Mouse (Mus musculus): ENCODE results near the gene Vav3. TPM values are rescaled to one million over a fixed set of nuclear protein-coding genes. Genes with fewer than 3 reads are reported as not detected.

Vav3 gene
- polyA plus RNA-seq, 1 experiment = 2.2 TPM

DNA sequence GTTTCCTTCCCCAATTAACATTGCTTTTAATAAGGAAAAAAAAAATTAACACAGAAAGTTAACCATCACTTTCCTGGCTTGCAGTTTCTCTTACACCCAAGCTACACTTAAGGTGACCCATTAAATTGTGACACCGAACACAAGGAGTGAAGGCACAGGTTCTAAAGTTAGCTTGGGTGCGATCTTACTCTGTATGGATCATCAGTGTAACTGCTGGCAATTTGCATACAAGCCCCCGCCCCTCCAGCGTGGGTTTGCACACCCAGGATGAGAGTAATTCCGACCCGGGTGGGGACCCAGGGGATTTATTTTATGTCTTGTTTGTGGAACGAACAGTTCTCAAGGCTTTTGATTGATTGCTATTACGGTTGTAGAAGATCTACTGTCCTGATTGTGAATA is 186.2 kb downstream of the Vav3 start:
- TF ChIP-seq MYOG (IDR thresholded peaks at IDR 0.05; ENCODE audit: control insufficient read depth, extremely low read depth, insufficient read length) (no peak), USF1 (IDR thresholded peaks at IDR 0.05; ENCODE audit: low read depth) (no peak), CTCF (IDR thresholded peaks at IDR 0.05; ENCODE audit: control insufficient read depth, insufficient read depth, insufficient read length) (no peak), MYOD1 (IDR thresholded peaks at IDR 0.05; ENCODE audit: control insufficient read depth, insufficient read length, low read depth) (no peak), FOSL1 (IDR thresholded peaks at IDR 0.05; ENCODE audit: insufficient read depth, low read length, poor library complexity, severe bottlenecking) (no peak), MAX (IDR thresholded peaks at IDR 0.05) (no peak), CEBPB (IDR thresholded peaks at IDR 0.05; ENCODE audit: low read depth) (no peak)
- no peaks in the 10 kb centered on the region for H3K79me3 ChIP-seq (ENCODE audit: low read depth)
- no peak overlapping the region for H3K4me3 ChIP-seq (ENCODE audit: insufficient read depth, poor library complexity, severe bottlenecking)
- H3K36me3 ChIP-seq (ENCODE audit: control insufficient read depth, insufficient read depth) = no peaks in the 10 kb centered on the region
- no peak overlapping the region for H3ac ChIP-seq (ENCODE audit: control insufficient read depth, insufficient read length, low read depth)
- no peaks in the 10 kb centered on the region for H3K79me2 ChIP-seq (ENCODE audit: control insufficient read depth, insufficient read depth)
- H3K27me3 ChIP-seq (ENCODE audit: control insufficient read depth, insufficient read depth, insufficient read length) = no peaks in the 10 kb centered on the region

DNA sequence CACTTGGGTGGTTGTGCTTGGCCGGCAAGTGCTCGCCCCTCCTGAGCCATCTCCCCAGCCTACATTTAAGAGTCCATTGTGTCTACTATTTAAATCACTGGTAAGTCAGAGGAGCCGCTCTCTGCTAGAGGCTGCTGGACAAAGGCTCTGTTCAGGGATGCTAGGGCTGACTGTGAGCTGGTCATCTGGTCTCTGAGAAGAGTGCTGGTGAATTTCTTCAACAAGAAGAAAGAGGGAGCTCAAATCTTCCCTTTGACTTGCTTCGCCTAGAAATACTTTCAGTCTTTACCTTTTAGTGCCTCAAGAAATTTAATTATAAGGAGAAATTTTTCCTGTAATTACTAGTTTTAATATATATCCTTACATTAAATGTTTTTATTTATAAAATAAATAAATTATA is 188.2 kb downstream of the Vav3 start:
- no peak for TF ChIP-seq MAX (IDR thresholded peaks at IDR 0.05)
- no peak for TF ChIP-seq USF1 (IDR thresholded peaks at IDR 0.05; ENCODE audit: low read depth)
- TF ChIP-seq CTCF (IDR thresholded peaks at IDR 0.05; ENCODE audit: control insufficient read depth, insufficient read depth, insufficient read length) = no peak
- TF ChIP-seq CEBPB (IDR thresholded peaks at IDR 0.05; ENCODE audit: low read depth) = no peak
- TF ChIP-seq MYOG (IDR thresholded peaks at IDR 0.05; ENCODE audit: control insufficient read depth, extremely low read depth, insufficient read length) = no peak
- TF ChIP-seq FOSL1 (IDR thresholded peaks at IDR 0.05; ENCODE audit: insufficient read depth, low read length, poor library complexity, severe bottlenecking) = no peak
- TF ChIP-seq MYOD1 (IDR thresholded peaks at IDR 0.05; ENCODE audit: control insufficient read depth, insufficient read length, low read depth) = no peak
- no peaks in the 10 kb centered on the region for H3K79me3 ChIP-seq (ENCODE audit: low read depth)
- H3K27me3 ChIP-seq (ENCODE audit: control insufficient read depth, insufficient read depth, insufficient read length) = no peaks in the 10 kb centered on the region
- H3K79me2 ChIP-seq (ENCODE audit: control insufficient read depth, insufficient read depth) = no peaks in the 10 kb centered on the region
- H3K4me3 ChIP-seq (ENCODE audit: insufficient read depth, poor library complexity, severe bottlenecking) = no peak overlapping the region
- no peaks in the 10 kb centered on the region for H3K36me3 ChIP-seq (ENCODE audit: control insufficient read depth, insufficient read depth)
- H3ac ChIP-seq (ENCODE audit: control insufficient read depth, insufficient read length, low read depth) = no peak overlapping the region

DNA sequence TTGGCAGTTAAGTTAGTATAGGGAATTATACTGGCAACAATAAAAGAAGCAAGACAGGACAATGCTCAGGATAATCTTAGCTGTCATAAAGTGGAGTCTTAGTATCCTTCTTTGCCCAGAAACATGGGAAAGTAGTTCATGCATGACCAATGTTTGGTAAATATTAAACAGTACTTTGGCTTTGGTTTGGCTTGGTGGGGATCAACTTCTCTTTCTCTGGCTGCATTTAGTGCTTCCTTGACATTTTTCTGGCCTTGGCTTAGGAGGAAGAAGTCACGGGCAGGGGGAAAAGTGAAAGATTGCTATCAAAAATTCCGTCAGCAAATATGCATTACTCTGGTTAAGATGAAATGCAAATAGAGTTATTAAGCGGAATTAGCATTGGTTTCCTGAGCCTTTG is 197.2 kb downstream of the Vav3 start:
- Histone ChIP-seq H3K36me3 (ENCODE audit: control insufficient read depth, insufficient read depth) (no peaks in the 10 kb centered on the region), H3K27me3 (ENCODE audit: control insufficient read depth, insufficient read depth, insufficient read length) (no peaks in the 10 kb centered on the region), H3K4me3 (ENCODE audit: insufficient read depth, poor library complexity, severe bottlenecking) (no peak overlapping the region), H3K79me2 (ENCODE audit: control insufficient read depth, insufficient read depth) (no peaks in the 10 kb centered on the region), H3ac (ENCODE audit: control insufficient read depth, insufficient read length, low read depth) (no peak overlapping the region), H3K79me3 (ENCODE audit: low read depth) (no peaks in the 10 kb centered on the region)
- no peak for TF ChIP-seq CTCF (IDR thresholded peaks at IDR 0.05; ENCODE audit: control insufficient read depth, insufficient read depth, insufficient read length)
- no peak for TF ChIP-seq MYOG (IDR thresholded peaks at IDR 0.05; ENCODE audit: control insufficient read depth, extremely low read depth, insufficient read length)
- no peak for TF ChIP-seq MAX (IDR thresholded peaks at IDR 0.05)
- TF ChIP-seq CEBPB (IDR thresholded peaks at IDR 0.05; ENCODE audit: low read depth) = no peak
- no peak for TF ChIP-seq MYOD1 (IDR thresholded peaks at IDR 0.05; ENCODE audit: control insufficient read depth, insufficient read length, low read depth)
- TF ChIP-seq FOSL1 (IDR thresholded peaks at IDR 0.05; ENCODE audit: insufficient read depth, low read length, poor library complexity, severe bottlenecking) = no peak
- no peak for TF ChIP-seq USF1 (IDR thresholded peaks at IDR 0.05; ENCODE audit: low read depth)

DNA sequence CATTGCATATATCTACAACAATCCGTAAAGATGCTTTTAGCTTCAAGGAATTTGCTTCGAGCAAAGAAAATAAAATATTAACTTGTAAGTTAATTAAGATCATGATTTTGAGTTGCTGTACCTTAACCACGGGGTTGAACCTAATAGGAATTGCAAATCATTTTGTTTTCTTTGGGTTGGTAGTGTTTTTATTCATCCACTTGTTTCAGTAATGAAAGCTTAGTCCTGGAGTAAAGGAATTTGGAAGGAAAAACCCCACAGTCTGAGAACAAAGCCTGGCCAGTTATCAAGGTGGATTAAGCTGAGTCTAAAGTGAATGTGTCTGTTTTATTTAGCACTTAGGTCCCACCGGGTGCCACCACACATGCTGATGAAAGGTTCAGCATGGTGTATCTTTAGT is 199.6 kb downstream of the Vav3 start:
- TF ChIP-seq CEBPB (IDR thresholded peaks at IDR 0.05; ENCODE audit: low read depth) = no peak
- no peak for TF ChIP-seq USF1 (IDR thresholded peaks at IDR 0.05; ENCODE audit: low read depth)
- TF ChIP-seq MYOG (IDR thresholded peaks at IDR 0.05; ENCODE audit: control insufficient read depth, extremely low read depth, insufficient read length) = no peak
- no peak for TF ChIP-seq MAX (IDR thresholded peaks at IDR 0.05)
- no peak for TF ChIP-seq MYOD1 (IDR thresholded peaks at IDR 0.05; ENCODE audit: control insufficient read depth, insufficient read length, low read depth)
- TF ChIP-seq CTCF (IDR thresholded peaks at IDR 0.05; ENCODE audit: control insufficient read depth, insufficient read depth, insufficient read length) = no peak
- no peak for TF ChIP-seq FOSL1 (IDR thresholded peaks at IDR 0.05; ENCODE audit: insufficient read depth, low read length, poor library complexity, severe bottlenecking)
- Histone ChIP-seq H3ac (ENCODE audit: control insufficient read depth, insufficient read length, low read depth) (no peak overlapping the region), H3K79me2 (ENCODE audit: control insufficient read depth, insufficient read depth) (no peaks in the 10 kb centered on the region), H3K36me3 (ENCODE audit: control insufficient read depth, insufficient read depth) (no peaks in the 10 kb centered on the region), H3K4me3 (ENCODE audit: insufficient read depth, poor library complexity, severe bottlenecking) (no peak overlapping the region), H3K79me3 (ENCODE audit: low read depth) (no peaks in the 10 kb centered on the region), H3K27me3 (ENCODE audit: control insufficient read depth, insufficient read depth, insufficient read length) (no peaks in the 10 kb centered on the region)

DNA sequence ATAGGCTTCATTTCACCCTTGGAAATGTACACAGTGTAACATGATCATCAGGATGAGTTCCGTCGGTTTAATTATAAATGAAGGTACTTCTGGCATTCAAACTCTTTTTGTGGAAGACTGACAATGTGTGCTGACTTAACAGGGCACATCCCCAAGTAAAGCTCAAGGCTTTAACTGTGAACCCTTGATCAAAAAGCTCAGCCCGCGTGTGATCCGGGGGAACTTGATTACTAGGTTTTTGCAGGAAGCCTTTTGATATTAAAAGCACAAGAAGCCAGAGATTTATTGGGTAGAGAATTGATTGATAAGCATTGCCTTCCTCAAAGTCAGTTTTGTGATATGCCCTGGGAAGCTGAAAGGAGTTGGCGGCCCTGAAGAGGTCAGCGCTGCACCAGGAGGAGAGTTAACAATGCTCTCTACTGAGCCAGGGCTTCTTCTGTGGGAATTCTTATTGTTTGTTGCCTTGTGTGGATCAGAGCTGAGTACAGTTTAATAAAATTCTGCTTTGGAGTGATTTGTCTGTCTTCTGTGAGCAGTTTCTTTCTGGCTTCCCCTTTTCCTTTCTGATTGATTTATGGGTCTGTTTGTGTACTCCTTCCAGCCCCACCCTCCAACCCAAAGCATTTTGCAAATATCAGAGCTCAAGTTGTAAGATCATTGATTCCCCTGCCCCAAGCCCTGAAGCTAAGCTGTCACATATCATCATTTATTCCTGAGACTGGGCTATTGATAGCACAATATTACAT is 204.2 kb downstream of the Vav3 start:
- no peaks in the 10 kb centered on the region for H3K36me3 ChIP-seq (ENCODE audit: control insufficient read depth, insufficient read depth)
- no peak overlapping the region for H3K4me3 ChIP-seq (ENCODE audit: insufficient read depth, poor library complexity, severe bottlenecking)
- no peaks in the 10 kb centered on the region for H3K27me3 ChIP-seq (ENCODE audit: control insufficient read depth, insufficient read depth, insufficient read length)
- no peak overlapping the region for H3ac ChIP-seq (ENCODE audit: control insufficient read depth, insufficient read length, low read depth)
- no peaks in the 10 kb centered on the region for H3K79me3 ChIP-seq (ENCODE audit: low read depth)
- TF ChIP-seq MYOD1 (IDR thresholded peaks at IDR 0.05; ENCODE audit: control insufficient read depth, insufficient read length, low read depth) (no peak), USF1 (IDR thresholded peaks at IDR 0.05; ENCODE audit: low read depth) (no peak), CEBPB (IDR thresholded peaks at IDR 0.05; ENCODE audit: low read depth) (no peak), MYOG (IDR thresholded peaks at IDR 0.05; ENCODE audit: control insufficient read depth, extremely low read depth, insufficient read length) (no peak), MAX (IDR thresholded peaks at IDR 0.05) (no peak), CTCF (IDR thresholded peaks at IDR 0.05; ENCODE audit: control insufficient read depth, insufficient read depth, insufficient read length) (no peak), FOSL1 (IDR thresholded peaks at IDR 0.05; ENCODE audit: insufficient read depth, low read length, poor library complexity, severe bottlenecking) (no peak)
- no peaks in the 10 kb centered on the region for H3K79me2 ChIP-seq (ENCODE audit: control insufficient read depth, insufficient read depth)

Measured in C2C12 (cell line).